Comparison of ENCODE assay signal across 9 mouse cellular contexts in genomic region chr1:165833910-165834632, GRCm38 (mm10). TPM values are rescaled to one million over a fixed set of nuclear protein-coding genes. Genes with fewer than 3 reads are reported as not detected.
DNase-seq lines count a peak whose midpoint lies in the region; ATAC-seq lines count a peak whose summit lies in the region.
"Had no signal": no experiment of that assay in that cellular context is flagged by ENCODE, and none has a peak within 500 bp of the region (broad histone marks: within the 10 kb centered on the region; RNA-seq: fewer than 3 reads in every experiment).

No protein-coding gene starts in this region.

- no peak overlapping the region for H3K27ac ChIP-seq in heart, embryonic 16.5 days (ENCODE audit: low read length)
- no peak overlapping the region for H3K27ac ChIP-seq in embryonic facial prominence, embryonic 15.5 days (replicated peaks)
- H3K27ac ChIP-seq in limb, embryonic 10.5 days, result peak overlapping the region; percentile 78
- peak overlapping the region; percentile 65 for H3K27ac ChIP-seq in neural tube, embryonic 11.5 days (ENCODE audit: low read depth, low read length)
- H3K27ac ChIP-seq: liver, embryonic 14.5 days had no signal

- H3K9ac ChIP-seq in heart, embryonic 16.5 days (ENCODE audit: low read length), result no peak overlapping the region
- no peak overlapping the region for H3K9ac ChIP-seq in embryonic facial prominence, embryonic 15.5 days
- no peak overlapping the region; the same call in 1 of the 2 replicates for H3K9ac ChIP-seq in neural tube, embryonic 11.5 days (ENCODE audit: low read length)
- H3K9ac ChIP-seq: liver, embryonic 14.5 days had no signal

- 40% methylated on average over 17 of the region's 17 CpGs for WGBS in heart, embryonic 16.5 days
- 20% methylated on average over 17 of the region's 17 CpGs for WGBS in embryonic facial prominence, embryonic 15.5 days
- WGBS in limb, embryonic 10.5 days, result 22% methylated on average over 17 of the region's 17 CpGs
- WGBS in neural tube, embryonic 11.5 days, result 17% methylated on average over 17 of the region's 17 CpGs

- H3K4me1 ChIP-seq in heart, embryonic 16.5 days (ENCODE audit: control insufficient read depth, insufficient read depth, low read length), result peaks cover 21% of the 10 kb centered on the region
- peaks cover 29% of the 10 kb centered on the region for H3K4me1 ChIP-seq in embryonic facial prominence, embryonic 15.5 days
- H3K4me1 ChIP-seq in limb, embryonic 10.5 days, result peaks cover 57% of the 10 kb centered on the region
- H3K4me1 ChIP-seq in neural tube, embryonic 11.5 days (ENCODE audit: control insufficient read depth, insufficient read depth, low read length), result peaks cover 20% of the 10 kb centered on the region

- peak overlapping the region; percentile 17 for H3K4me2 ChIP-seq in heart, embryonic 16.5 days (ENCODE audit: low read depth, low read length)
- peak overlapping the region; percentile 29 for H3K4me2 ChIP-seq in embryonic facial prominence, embryonic 15.5 days (replicated peaks)
- peak overlapping the region; percentile 26 for H3K4me2 ChIP-seq in neural tube, embryonic 11.5 days (ENCODE audit: low read depth)

- intact Hi-C loops in heart, postnatal 10 days (cut with DNase I), result no loop called here
- intact Hi-C loops in gastrocnemius, postnatal 36 days (cut with DNase I), result no loop called here

- no peak for DNase-seq in heart, postnatal 10 days
- no peak for DNase-seq in limb, embryonic 10.5 days (ENCODE audit: low spot score)
- DNase-seq in neural tube, embryonic 11.5 days (ENCODE audit: low spot score), result peak; percentile 57
- DNase-seq in gastrocnemius, postnatal 36 days, result no peak
- no peak for DNase-seq in kidney, postnatal 4 days
- no peak for DNase-seq in urinary bladder, postnatal 36 days (ENCODE audit: low spot score in 2 of 2)

- H3K36me3 ChIP-seq in heart, embryonic 16.5 days (ENCODE audit: control insufficient read depth, insufficient read depth), result no peaks in the 10 kb centered on the region
- no peaks in the 10 kb centered on the region for H3K36me3 ChIP-seq in embryonic facial prominence, embryonic 15.5 days
- no peaks in the 10 kb centered on the region for H3K36me3 ChIP-seq in limb, embryonic 10.5 days
- H3K36me3 ChIP-seq in neural tube, embryonic 11.5 days (ENCODE audit: control insufficient read depth, insufficient read depth, low read length), result no peaks in the 10 kb centered on the region

- H3K9me3 ChIP-seq in heart, embryonic 16.5 days (replicated peaks; ENCODE audit: control insufficient read depth, low read length), result no peaks in the 10 kb centered on the region
- H3K9me3 ChIP-seq in embryonic facial prominence, embryonic 15.5 days (replicated peaks), result no peaks in the 10 kb centered on the region
- H3K9me3 ChIP-seq in limb, embryonic 10.5 days (replicated peaks), result no peaks in the 10 kb centered on the region
- H3K9me3 ChIP-seq in neural tube, embryonic 11.5 days (ENCODE audit: control insufficient read depth, low read length), result no peaks in the 10 kb centered on the region

- H3K4me3 ChIP-seq in heart, embryonic 16.5 days (ENCODE audit: low read length), result no peak overlapping the region
- H3K4me3 ChIP-seq in embryonic facial prominence, embryonic 15.5 days (replicated peaks), result peak overlapping the region; percentile 12; the same call in 1 of the 2 replicates
- peak overlapping the region; percentile 36 for H3K4me3 ChIP-seq in limb, embryonic 10.5 days
- H3K4me3 ChIP-seq in neural tube, embryonic 11.5 days (ENCODE audit: low read depth, low read length), result no peak overlapping the region

- ATAC-seq in heart, embryonic 16.5 days (replicated peaks; ENCODE audit: extremely low read depth, insufficient read depth, low FRiP score), result no peak
- peak; percentile 64; the same call in 1 of the 2 replicates for ATAC-seq in embryonic facial prominence, embryonic 15.5 days (ENCODE audit: insufficient number of reproducible peaks, low FRiP score, low TSS enrichment, low read depth)
- ATAC-seq in neural tube, embryonic 11.5 days (ENCODE audit: insufficient read depth, low FRiP score, low TSS enrichment), result peak; percentile 60

- peaks cover 2% of the 10 kb centered on the region; the same call in 1 of the 2 replicates for H3K27me3 ChIP-seq in heart, embryonic 16.5 days (ENCODE audit: control insufficient read depth, insufficient read depth, low read length)
- H3K27me3 ChIP-seq in embryonic facial prominence, embryonic 15.5 days, result peaks cover 28% of the 10 kb centered on the region
- H3K27me3 ChIP-seq in limb, embryonic 10.5 days (ENCODE audit: low read depth, poor library complexity, severe bottlenecking), result peaks cover 8% of the 10 kb centered on the region
- no peaks in the 10 kb centered on the region for H3K27me3 ChIP-seq in neural tube, embryonic 11.5 days (ENCODE audit: control insufficient read depth, insufficient read depth, low read length)

RNA-seq across cellular contexts. Expression of gene Cd247, which starts 45.6 kb away (rescaled TPM):
- polyA plus RNA-seq in heart, embryonic 16.5 days (2015; fragmentation: Nextera tagmentation; extraction: Ambion mirVana), result 3.9 and 12.8 TPM in 2 replicates
- total RNA-seq in heart, postnatal 10 days (2021), result 1 to 10 TPM; 1.7 TPM
- polyA plus RNA-seq in embryonic facial prominence, embryonic 15.5 days (2015; fragmentation: Nextera tagmentation; extraction: Ambion mirVana), result 0.99 and 1.00 TPM in 2 replicates
- 1.0 and 1.1 TPM in 2 replicates for polyA plus RNA-seq in limb, embryonic 10.5 days (2016; fragmentation: Nextera tagmentation; extraction: Ambion mirVana)
- polyA plus RNA-seq in neural tube, embryonic 11.5 days (2014; fragmentation: Nextera tagmentation; extraction: Ambion mirVana), result 0.86 and 2.0 TPM in 2 replicates
- 1 to 10 TPM in 1 of 2 experiments, under 1 TPM in 1; 0.67 to 2.3 TPM for total RNA-seq in gastrocnemius, postnatal 36 days (2021)

Comparison
In these comparisons a context has a peak if more than half of its experiments do, and no peak if none do; other contexts are left out.
1. H3K27ac ChIP-seq: peak in limb, embryonic 10.5 days (single experiment) and neural tube, embryonic 11.5 days (single experiment); none in heart, embryonic 16.5 days (single experiment) and embryonic facial prominence, embryonic 15.5 days (single experiment).
2. H3K4me3 ChIP-seq: peak in embryonic facial prominence, embryonic 15.5 days (single experiment) and limb, embryonic 10.5 days (single experiment); none in heart, embryonic 16.5 days (single experiment) and neural tube, embryonic 11.5 days (single experiment).
3. Peak in every context shown above with its lines, with median percentiles within 50 percentile points of each other: H3K4me2 ChIP-seq.